Mouse (Mus musculus): ENCODE data around the gene Ggct.
"Not testable (repeated sequence)": the region's sequence is repeated elsewhere in the genome, so short reads cannot be mapped to it uniquely, and the experiment has no call there.

Gene Ggct

DNA sequence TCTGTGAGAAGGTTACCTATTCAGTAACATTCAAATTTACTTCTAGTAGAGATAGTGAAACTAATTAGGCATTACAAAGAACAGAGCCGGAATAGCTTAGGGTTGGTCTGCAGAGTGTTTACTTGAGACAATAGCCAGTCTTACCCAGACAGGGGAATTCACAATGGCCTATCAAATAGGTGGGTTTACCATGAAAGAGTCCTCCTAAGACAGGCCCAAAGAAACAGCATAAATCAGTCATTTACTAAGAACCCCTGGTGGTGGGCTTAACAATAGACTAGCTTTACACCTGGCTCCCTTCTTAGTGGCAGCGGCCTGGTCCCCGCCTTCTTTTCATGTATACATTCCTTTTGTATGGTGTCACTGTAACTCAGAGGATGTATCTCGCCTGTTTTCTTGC lies 39.4 kb downstream of the Ggct start:
- in situ Hi-C loops (cut with MseI, MboI): not testable (repeated sequence)

DNA sequence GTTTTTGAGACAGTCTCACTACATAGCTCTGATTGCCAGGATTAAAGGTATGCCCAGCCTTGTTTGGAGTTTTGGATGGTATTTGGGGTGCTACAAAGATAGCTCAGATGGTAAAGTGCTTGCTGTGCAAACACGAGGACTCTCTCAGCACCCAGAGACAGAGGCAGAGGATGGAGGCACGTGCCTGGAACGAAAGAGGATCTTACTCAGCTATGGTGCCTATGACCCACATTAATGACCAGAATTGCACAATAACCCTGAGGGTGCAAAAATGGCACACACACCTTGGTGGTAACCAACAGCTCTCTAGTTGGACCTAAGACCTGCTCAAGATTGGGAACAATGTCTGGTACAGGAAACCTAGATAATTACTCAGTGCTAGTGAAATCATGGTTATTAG lies 40.2 kb downstream of the Ggct start:
- in situ Hi-C loops (cut with MseI, MboI): no loop called here

DNA sequence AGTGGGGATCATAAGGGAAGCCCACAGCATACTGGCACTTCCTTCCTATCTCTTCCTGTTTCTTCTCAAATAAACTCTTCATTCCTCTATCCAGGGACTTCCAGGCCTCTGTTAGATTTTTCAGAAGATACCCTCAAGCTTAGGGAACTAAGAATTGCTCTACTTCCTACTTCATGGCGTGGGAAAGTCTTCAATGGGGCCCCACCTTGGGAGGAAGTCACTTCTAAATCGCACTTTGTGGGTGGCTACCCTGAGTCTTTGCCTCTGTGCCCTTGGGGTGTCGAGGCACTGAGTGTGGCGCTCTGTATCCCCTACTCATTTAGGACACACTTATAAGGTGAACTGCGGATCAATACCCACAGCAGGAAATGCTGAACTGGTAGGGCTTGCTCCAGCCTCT lies 44.1 kb downstream of the Ggct start:
- in situ Hi-C loops (cut with MseI, MboI): no loop called here

DNA sequence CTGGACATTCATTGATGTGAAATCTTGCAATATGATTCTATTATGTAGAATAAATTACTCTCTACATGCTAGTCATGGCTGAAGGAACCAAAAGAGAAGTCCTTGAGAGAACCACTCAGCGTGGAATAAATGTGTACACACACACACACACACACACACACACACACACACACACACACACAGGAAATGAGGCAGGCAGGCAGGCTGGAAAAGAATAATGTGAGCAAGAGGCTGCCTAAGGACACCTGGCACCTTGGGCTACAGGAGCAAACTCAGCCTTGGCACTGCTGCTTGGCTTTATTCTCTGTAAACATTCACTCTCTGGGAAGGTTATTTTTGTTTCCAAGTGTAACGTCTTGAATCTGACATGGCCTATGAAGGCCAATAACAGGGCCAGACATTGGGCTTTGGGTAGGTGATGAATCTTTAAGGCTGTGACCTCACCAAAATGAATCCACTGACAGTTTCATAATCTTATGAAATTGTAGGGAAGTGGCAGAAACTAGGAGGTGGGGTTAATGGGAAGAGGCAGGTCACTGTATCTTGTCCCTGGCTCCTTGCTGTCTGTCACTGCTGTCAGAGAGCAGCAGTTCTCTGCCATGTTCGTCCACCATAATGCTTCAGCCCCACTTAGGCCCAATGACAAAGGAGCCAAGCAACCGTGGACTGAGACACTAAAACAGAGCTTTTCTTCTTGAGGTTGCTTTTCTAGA lies 46.4 kb downstream of the Ggct start:
- in situ Hi-C loops (cut with MseI, MboI): no loop called here

DNA sequence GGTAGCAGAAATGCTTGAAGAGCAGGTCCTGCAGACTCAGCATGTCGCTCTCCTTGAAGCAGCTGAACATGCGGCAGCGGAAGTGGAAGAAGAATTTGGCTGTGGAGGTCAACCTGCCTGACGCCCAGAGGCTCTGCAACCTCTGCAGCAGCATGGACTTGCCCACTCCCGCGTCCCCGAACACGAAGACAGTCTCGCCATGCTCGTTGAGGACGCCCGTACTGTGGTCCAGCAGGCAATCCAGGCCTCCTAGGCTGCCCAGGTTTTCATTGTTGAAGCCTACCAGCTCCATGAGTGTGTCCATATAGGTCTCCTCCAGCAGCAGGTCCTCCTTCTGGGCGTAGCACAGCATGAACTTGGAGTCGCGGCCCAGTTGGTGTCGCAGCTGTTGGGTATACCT lies 48.2 kb downstream of the Ggct start:
- in situ Hi-C loops (cut with MseI, MboI): no loop called here

DNA sequence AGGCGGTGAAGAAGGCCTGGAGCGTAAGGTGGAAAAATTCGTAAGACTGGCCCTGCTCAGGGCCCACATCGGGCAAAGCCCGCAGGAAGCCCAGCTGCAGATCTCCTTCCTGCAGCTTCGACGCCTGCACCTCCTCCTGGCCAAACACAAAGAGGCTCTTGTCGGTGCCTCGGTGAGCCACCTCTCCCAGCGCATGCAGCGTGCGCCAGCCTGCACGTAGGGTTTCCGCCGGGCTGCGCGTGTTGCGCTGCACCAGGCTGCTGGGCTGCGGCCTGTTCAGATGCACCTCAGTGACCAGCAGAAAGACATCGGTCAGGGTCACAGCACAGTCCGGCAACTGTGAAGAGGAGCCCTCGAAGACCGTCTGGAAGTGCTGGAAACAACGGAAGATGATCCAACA lies 49.0 kb downstream of the Ggct start:
- in situ Hi-C loops (cut with MseI, MboI): no loop called here

DNA sequence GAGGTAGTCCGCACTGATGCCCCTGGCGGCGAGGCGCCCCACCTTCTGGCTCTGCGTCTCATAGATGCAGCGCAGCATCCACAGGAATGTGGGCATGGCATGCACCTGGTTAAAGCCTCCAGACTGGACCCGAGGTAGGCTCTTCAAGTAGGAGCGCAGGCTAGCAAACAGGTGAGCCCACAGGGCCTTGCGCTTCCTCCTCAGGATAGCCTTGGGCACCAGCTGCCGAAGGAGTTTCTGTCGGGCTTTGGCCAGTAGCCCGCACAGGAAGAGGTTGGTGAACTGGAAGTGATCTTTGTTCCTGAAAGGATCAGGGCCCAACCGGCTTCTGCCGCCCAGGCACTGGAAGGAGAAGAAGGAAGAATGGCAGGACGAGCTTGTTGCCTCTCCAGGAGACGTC lies 49.5 kb downstream of the Ggct start:
- in situ Hi-C loops (cut with MseI, MboI): no loop called here

DNA sequence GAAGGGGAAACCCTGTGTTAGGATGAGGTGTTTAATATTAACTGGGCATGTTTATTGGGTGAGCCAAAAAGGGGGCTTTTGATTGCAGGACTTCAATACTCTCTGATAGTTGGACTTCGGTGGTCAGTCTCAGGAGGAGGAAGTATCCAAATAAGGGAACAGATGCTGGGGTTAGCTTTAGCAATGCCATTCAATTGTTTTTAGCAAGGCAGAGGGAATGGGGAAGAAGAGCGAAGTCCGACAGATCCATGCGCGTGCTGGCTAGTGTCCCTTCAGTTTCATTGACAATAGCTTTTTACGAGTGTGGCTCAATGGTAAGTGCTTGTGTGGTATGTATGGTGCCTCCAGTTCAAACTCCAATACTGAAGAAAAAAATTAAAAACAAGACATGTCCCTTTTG lies 51.6 kb downstream of the Ggct start:
- in situ Hi-C loops (cut with MseI, MboI): no loop called here

DNA sequence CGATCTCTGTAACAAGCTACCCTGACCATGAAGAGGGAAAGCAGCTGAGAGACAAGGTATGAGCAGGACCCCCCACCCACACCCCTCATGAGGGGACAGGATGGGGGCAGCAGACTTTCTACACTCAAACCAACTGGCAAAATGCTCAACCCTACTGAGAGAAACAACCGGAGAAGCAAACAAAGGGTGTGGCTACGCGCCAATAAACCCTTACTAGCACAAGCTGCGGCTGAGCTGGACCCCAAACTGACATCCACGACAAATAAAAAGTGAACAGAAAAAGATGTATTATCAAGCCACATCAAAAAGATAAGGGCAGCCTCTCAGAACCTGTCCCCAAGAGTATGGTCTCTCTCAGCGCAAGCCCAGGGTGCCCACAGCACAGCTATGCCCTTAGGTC lies 52.6 kb downstream of the Ggct start:
- in situ Hi-C loops (cut with MseI, MboI): no loop called here

DNA sequence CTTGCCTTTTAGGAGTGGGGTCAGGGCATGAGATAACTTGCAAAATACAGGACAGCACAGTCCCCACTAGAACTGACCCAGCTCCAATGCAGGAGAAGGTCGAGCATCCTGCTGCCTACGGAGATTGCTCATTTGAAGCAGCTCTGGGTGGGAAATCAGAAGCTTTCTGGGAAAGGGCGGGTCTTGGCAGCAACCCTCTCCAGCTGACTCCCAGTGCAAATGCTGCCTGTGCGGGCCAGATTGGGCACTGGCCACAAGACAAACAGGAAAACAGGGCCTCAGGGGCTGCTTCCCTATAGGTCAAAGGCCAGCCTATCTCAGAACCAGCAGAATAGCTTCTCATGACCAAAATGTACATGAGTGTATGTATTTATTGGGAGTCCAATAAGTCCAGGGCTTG lies 53.1 kb downstream of the Ggct start:
- in situ Hi-C loops (cut with MseI, MboI): no loop called here

DNA sequence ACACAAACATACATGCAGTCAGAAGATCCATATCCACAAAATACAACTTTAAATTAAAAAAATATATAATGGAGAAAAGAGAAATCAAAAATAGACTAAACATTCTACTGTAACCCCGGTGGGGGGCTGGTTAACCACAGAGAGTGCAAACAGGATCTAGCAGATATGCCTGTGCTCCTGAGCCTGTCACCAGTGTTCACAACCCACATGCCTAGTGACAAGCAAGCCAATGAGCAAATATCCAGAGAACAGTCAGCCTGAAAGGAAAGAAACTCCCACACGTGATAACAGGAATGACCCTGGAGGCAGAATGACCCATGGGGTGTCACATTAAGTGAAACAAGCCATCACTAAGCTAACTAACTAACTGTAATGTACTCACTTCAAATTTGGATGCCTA lies 56.3 kb downstream of the Ggct start:
- in situ Hi-C loops (cut with MseI, MboI): no loop called here

DNA sequence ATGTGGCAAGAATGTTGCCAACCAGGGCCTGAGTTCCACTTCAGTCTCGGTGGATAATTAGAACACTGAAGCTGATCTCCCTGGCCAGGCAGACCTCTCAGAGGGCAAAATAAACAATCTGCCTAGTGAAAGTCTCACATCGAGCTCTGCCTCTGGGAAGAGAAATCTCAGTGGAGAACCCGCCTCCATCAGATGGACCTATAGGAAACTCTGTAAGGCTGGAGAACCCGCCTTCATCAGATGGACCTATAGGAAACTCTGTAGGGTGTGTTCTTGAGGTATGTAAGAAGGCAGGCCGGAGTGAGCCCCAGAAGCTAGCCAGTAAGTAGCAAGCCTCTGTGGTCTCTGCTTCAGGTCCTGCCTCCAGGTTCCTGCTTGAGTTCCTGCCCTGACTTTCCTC lies 57.8 kb downstream of the Ggct start:
- in situ Hi-C loops (cut with MseI, MboI): no loop called here

DNA sequence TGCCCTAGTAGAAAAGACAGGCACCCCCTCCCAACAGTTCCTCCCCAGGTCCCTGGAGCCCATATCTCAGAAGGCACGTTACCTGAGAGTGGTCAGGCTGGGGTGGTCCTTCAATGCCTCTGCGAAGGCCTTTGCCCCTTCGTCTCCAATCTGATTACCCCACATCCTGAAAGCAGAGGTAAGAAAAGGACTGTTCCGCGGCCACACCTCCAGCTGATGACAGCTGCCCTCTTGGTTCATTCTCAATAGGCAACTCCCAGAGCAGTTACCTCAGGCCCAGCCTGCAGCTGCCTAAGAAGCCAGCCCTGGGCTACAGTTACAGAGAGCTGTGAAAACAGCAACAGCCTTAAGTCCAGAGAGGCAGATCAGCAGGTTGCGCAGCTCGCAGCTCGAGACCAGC lies 58.4 kb downstream of the Ggct start:
- in situ Hi-C loops (cut with MseI, MboI): no loop called here

DNA sequence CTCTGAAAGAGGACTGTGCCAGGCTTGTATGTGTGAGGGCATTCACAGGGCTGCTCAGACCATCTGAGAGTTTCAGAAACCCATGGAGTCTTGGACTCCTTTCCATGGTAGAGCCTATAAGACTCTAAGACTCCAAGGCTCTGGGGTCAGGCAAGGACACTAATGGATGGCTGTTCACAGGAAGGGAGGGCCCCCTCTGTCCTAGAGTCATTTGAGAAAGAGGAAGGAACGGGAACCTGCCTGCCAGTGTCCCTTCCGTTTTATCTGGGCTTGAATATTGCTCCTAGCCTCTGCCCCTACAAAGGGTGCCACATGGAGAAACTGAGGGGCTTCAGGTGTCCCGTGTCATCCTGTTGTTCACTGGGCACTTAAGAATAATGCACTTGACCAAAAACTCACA lies 58.9 kb downstream of the Ggct start:
- in situ Hi-C loops (cut with MseI, MboI): no loop called here

DNA sequence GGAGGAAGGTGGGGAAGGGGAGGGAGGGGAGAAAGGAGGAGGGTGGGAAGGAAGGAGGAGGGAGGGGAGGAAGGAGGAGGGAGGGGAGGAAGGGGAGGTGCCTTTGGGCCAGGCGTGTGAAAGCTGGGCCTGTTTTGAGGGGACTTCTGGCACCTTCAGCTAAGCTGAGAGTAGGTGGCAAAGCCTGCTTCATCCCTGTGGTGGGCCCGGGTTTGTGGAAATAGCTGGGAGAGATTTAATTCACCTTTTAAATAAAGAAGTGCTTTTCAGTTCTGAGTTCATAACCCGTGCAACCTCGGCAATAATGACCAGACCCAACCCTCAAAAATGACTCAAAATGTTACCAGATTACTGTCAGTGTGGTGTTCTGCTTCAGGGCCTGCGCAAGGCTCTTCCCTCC lies 59.5 kb downstream of the Ggct start:
- in situ Hi-C loops (cut with MseI, MboI): no loop called here

Data from mouse trophoblast stem cell (cell line).